Mouse (Mus musculus): ENCODE measurements around the gene BC035044.

GRCm38 (mm10) chr6:128844586-128845080 lies 46.3 kb downstream of the BC035044 start:
- TF ChIP-seq CEBPB (IDR thresholded peaks at IDR 0.05; ENCODE audit: low read depth) (no peak), CTCF (IDR thresholded peaks at IDR 0.05; ENCODE audit: control insufficient read depth, insufficient read depth, insufficient read length) (no peak), USF1 (IDR thresholded peaks at IDR 0.05; ENCODE audit: low read depth) (no peak), MYOG (IDR thresholded peaks at IDR 0.05; ENCODE audit: control insufficient read depth, extremely low read depth, insufficient read length) (no peak), MYOD1 (IDR thresholded peaks at IDR 0.05; ENCODE audit: control insufficient read depth, insufficient read length, low read depth) (no peak)

Measured in C2C12 (cell line).